16 mouse cellular contexts compared by ENCODE assay signal in the genomic region with DNA sequence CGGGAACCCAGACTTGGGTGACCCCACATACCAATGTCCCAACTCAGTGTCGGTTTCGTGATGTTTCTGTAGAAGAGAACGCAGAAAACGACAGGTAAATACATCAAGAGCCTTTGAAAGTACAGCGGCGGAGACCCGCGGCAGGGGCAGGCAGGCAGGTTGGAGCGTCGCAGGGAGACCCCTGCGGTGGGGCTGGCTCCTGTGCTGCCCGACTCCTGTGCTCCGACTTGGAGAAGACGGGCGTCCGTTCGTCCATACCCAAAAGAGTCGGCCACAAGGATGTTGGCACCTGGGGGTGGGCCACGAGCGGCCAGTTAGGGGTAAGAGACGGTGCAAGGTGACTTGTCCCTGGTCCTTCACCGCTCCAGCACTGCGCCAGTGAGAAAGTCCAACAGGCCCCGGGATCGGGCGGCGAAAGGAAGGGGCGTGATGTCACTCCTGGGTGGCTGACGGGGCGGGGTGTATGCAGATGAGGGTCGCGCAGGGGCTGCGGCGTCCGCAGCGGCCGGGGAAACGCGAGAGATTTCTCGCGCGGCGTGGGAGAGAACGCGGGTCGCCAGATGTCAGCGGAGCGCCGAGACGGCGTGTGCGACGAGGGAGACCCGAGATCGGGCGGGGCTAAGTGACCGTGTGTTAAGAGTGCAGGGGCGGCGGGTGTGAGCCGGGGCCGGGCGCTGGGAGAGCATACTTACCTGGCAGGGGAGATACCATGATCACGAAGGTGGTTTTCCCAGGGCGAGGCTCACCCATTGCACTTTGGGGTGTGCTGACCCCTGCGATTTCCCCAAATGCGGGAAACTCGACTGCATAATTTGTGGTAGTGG. TPM values are rescaled to one million over a fixed set of nuclear protein-coding genes. Genes with fewer than 3 reads are reported as not detected.
DNase-seq lines count a peak whose midpoint lies in the region; ATAC-seq and TF ChIP-seq lines count a peak whose summit lies in the region.
"Not testable (repeated sequence)": the region's sequence is repeated elsewhere in the genome, so short reads cannot be mapped to it uniquely, and the experiment has no call there.
"Had no signal": no experiment of that assay in that cellular context is flagged by ENCODE, and none has a peak within 500 bp of the region (broad histone marks: within the 10 kb centered on the region; RNA-seq: fewer than 3 reads in every experiment).

No protein-coding gene starts in this region.

- no CpG with 5 or more reads among the region's 68 CpGs for whole genome bisulfite sequencing in forebrain, embryonic 13.5 days
- no CpG with 5 or more reads among the region's 68 CpGs for WGBS in heart, embryonic 14.5 days
- no CpG with 5 or more reads among the region's 68 CpGs for WGBS in hindbrain, embryonic 16.5 days
- WGBS in kidney, postnatal 0 days: no CpG with 5 or more reads among the region's 68 CpGs
- no CpG with 5 or more reads among the region's 68 CpGs for WGBS in liver, embryonic 14.5 days (ENCODE audit: insufficient replicate concordance)
- WGBS in neural tube, embryonic 13.5 days: no CpG with 5 or more reads among the region's 68 CpGs

- not testable (repeated sequence) for H3K9me3 ChIP-seq in forebrain, embryonic 13.5 days (replicated peaks); heart, embryonic 14.5 days (ENCODE audit: control insufficient read depth, low read length); hindbrain, embryonic 16.5 days (ENCODE audit: control insufficient read depth, low read length); kidney, postnatal 0 days (replicated peaks; ENCODE audit: low read length); liver, embryonic 14.5 days (ENCODE audit: control insufficient read depth, low read length); neural tube, embryonic 13.5 days

- not testable (repeated sequence) for H3K4me2 ChIP-seq in forebrain, embryonic 13.5 days; heart, embryonic 14.5 days (ENCODE audit: low read length); hindbrain, embryonic 16.5 days (ENCODE audit: low read length); kidney, postnatal 0 days (ENCODE audit: low read length); liver, embryonic 14.5 days (ENCODE audit: low read depth); neural tube, embryonic 13.5 days

- H3K27me3 ChIP-seq in forebrain, embryonic 13.5 days: peaks cover 20% of the 10 kb centered on the region
- not testable (repeated sequence) for H3K27me3 ChIP-seq in heart, embryonic 14.5 days (ENCODE audit: control insufficient read depth, insufficient read depth, low read length); hindbrain, embryonic 16.5 days (replicated peaks; ENCODE audit: control insufficient read depth, insufficient read depth, low read length); kidney, postnatal 0 days (ENCODE audit: insufficient read depth, low read length); liver, embryonic 14.5 days (ENCODE audit: control insufficient read depth, insufficient read depth, low read length)
- peaks cover 21% of the 10 kb centered on the region for H3K27me3 ChIP-seq in neural tube, embryonic 13.5 days

- TF ChIP-seq EP300 in liver, embryonic 14.5 days (IDR thresholded peaks at IDR 0.05; ENCODE audit: low read depth): not testable (repeated sequence)

- not testable (repeated sequence) for H3K4me1 ChIP-seq in forebrain, embryonic 13.5 days; heart, embryonic 14.5 days (ENCODE audit: control insufficient read depth in 2 of 2, insufficient read depth in 2 of 2, low read length in 2 of 2); hindbrain, embryonic 16.5 days (ENCODE audit: control insufficient read depth, insufficient read depth, low read depth, low read length); kidney, postnatal 0 days (replicated peaks; ENCODE audit: insufficient read depth, low read length); liver, embryonic 14.5 days (replicated peaks; ENCODE audit: control insufficient read depth in 2 of 2, insufficient read depth in 2 of 2, low read length in 1 of 2); neural tube, embryonic 13.5 days (replicated peaks)

- peak; percentile 72; the same call in 1 of the 2 replicates for ATAC-seq in forebrain, embryonic 13.5 days
- ATAC-seq in heart, embryonic 14.5 days (ENCODE audit: insufficient number of reproducible peaks, insufficient read depth, low FRiP score, low read depth): peak; percentile 81
- peak; percentile 69; the same call in 1 of the 2 replicates for ATAC-seq in hindbrain, embryonic 16.5 days
- peak; percentile 90 for ATAC-seq in kidney, postnatal 0 days (replicated peaks; ENCODE audit: low FRiP score, low read depth)
- peak; percentile 63 for ATAC-seq in liver, embryonic 14.5 days (ENCODE audit: insufficient read depth)
- 0 out of 2 replicates have a peak, but pooled peaks have one; percentile 5 for ATAC-seq in megakaryocyte progenitor cell, adult 5-6 weeks (replicated peaks; ENCODE audit: poor library complexity)
- peak; percentile 76 for ATAC-seq in neural tube, embryonic 13.5 days (ENCODE audit: low read depth)

- not testable (repeated sequence) for H3K4me3 ChIP-seq in forebrain, embryonic 13.5 days; heart, embryonic 14.5 days (ENCODE audit: control insufficient read depth in 1 of 2, insufficient read depth in 1 of 2, low read depth in 1 of 2, low read length in 2 of 2); hindbrain, embryonic 16.5 days (ENCODE audit: low read length); kidney, postnatal 0 days (replicated peaks; ENCODE audit: low read depth, low read length); liver, embryonic 14.5 days (ENCODE audit: insufficient read depth in 1 of 2, low read depth in 2 of 2, low read length in 2 of 2); neural tube, embryonic 13.5 days

- not testable (repeated sequence) for DNase-seq in kidney, postnatal 0 days (ENCODE audit: low spot score); liver, embryonic 14.5 days (ENCODE audit: low read depth in 3 of 3, low spot score in 3 of 3)

- not testable (repeated sequence) for H3K27ac ChIP-seq in forebrain, embryonic 13.5 days; heart, embryonic 14.5 days (replicated peaks in 1 of 2; ENCODE audit: control insufficient read depth in 1 of 2, insufficient read depth in 1 of 2, low read depth in 2 of 2, low read length in 2 of 2); hindbrain, embryonic 16.5 days (ENCODE audit: low read depth, low read length); kidney, postnatal 0 days; liver, embryonic 14.5 days; neural tube, embryonic 13.5 days (replicated peaks)

- not testable (repeated sequence) for H3K36me3 ChIP-seq in forebrain, embryonic 13.5 days (ENCODE audit: poor library complexity, severe bottlenecking); heart, embryonic 14.5 days (ENCODE audit: control insufficient read depth, insufficient read depth, low read length); hindbrain, embryonic 16.5 days (ENCODE audit: control insufficient read depth, insufficient read depth, low read length); kidney, postnatal 0 days (ENCODE audit: insufficient read depth, low read length); liver, embryonic 14.5 days (replicated peaks; ENCODE audit: control insufficient read depth, insufficient read depth, low read depth); neural tube, embryonic 13.5 days

- not testable (repeated sequence) for H3K9ac ChIP-seq in forebrain, embryonic 13.5 days; heart, embryonic 14.5 days (ENCODE audit: low read length); hindbrain, embryonic 16.5 days (ENCODE audit: low read depth, low read length); kidney, postnatal 0 days (ENCODE audit: low read depth, low read length); liver, embryonic 14.5 days (replicated peaks); neural tube, embryonic 13.5 days

- TF ChIP-seq CTCF in kidney, postnatal 0 days (IDR thresholded peaks at IDR 0.05; ENCODE audit: low read depth); liver, embryonic 14.5 days (IDR thresholded peaks at IDR 0.05; ENCODE audit: low read depth): not testable (repeated sequence)

RNA-seq across cellular contexts. Expression of gene BC107364, which starts 2.1 kb away (rescaled TPM):
- not detected in 2 replicates for polyA plus RNA-seq in forebrain, embryonic 13.5 days (2015; fragmentation: Nextera tagmentation; extraction: Ambion mirVana)
- 0.66 and 1.0 TPM in 2 replicates for polyA plus RNA-seq in heart, embryonic 14.5 days (2014; fragmentation: Nextera tagmentation; extraction: Ambion mirVana)
- not detected in 2 replicates for polyA plus RNA-seq in hindbrain, embryonic 16.5 days (2015; fragmentation: Nextera tagmentation; extraction: Ambion mirVana)
- 0.40 and 0.51 TPM in 2 replicates for polyA plus RNA-seq in kidney, postnatal 0 days (2015; fragmentation: Nextera tagmentation; extraction: Ambion mirVana)
- polyA plus RNA-seq in liver, embryonic 14.5 days (2012; rRNA removed): not detected in 2 replicates
- polyA plus RNA-seq in liver, embryonic 14.5 days (2014; fragmentation: Nextera tagmentation; extraction: Ambion mirVana): not detected in 2 replicates
- total RNA-seq in megakaryocyte progenitor cell, adult 5-6 weeks (2015): not detected in 2 replicates
- total RNA-seq in megakaryocyte progenitor cell, adult 5-6 weeks (2017): not detected in 2 replicates
- polyA plus RNA-seq in neural tube, embryonic 13.5 days (2015; fragmentation: Nextera tagmentation; extraction: Ambion mirVana): not detected in 2 replicates
- total RNA-seq: adrenal gland, adult 8-10 months; gastrocnemius, adult 8-10 months; heart, adult 2 months; hematopoietic stem cell, adult 5-6 weeks; layer of hippocampus, adult 2 months; left cerebral cortex, adult 18-20 months; monocyte, adult 5-6 weeks had no signal
- polyA plus RNA-seq: brain, embryonic 14.5 days; embryonic facial prominence, embryonic 10.5 days; heart, adult 2 months had no signal

Comparison
In these comparisons a context has a peak if more than half of its experiments do, and no peak if none do; other contexts are left out.
1. ATAC-seq: peak in every context shown above with its lines; median percentile 90 in kidney, postnatal 0 days; 81 in heart, embryonic 14.5 days; 76 in neural tube, embryonic 13.5 days; 72 in forebrain, embryonic 13.5 days; 69 in hindbrain, embryonic 16.5 days; 63 in liver, embryonic 14.5 days; 5 in megakaryocyte progenitor cell, adult 5-6 weeks.